Mouse (Mus musculus) kidney, embryonic 15.5 days (tissue): ENCODE measurements around the gene Itgb4. TPM values are rescaled to one million over a fixed set of nuclear protein-coding genes. Genes with fewer than 3 reads are reported as not detected.

Experiments used
- ATAC-seq: fragments of 200-750 bp; cut with Nextera tagmentation; replicated peaks from 2 replicates; pipeline ENCODE4 v1.8.0; 2017; ENCODE audit warnings: moderate TSS enrichment; ENCODE audit not compliant: low FRiP score
- H3K27ac ChIP-seq: fragments of 300-500 bp; sonication (generic); 2 replicates; pipeline ENCODE4 v1.5.1; 2015; ENCODE audit warnings: mild to moderate bottlenecking, inconsistent platforms
- H3K27me3 ChIP-seq: fragments of 300-500 bp; sonication (generic); 2 replicates; pipeline ENCODE4 v1.6.1; 2015; ENCODE audit warnings: inconsistent platforms
- H3K36me3 ChIP-seq: fragments of 300-500 bp; sonication (generic); 2 replicates; pipeline ENCODE4 v1.6.1; 2015; ENCODE audit warnings: inconsistent platforms
- H3K4me1 ChIP-seq: fragments of 300-500 bp; sonication (generic); 2 replicates; pipeline ENCODE4 v1.6.1; 2015; ENCODE audit warnings: inconsistent platforms
- H3K4me2 ChIP-seq: fragments of 300-500 bp; sonication (generic); 2 replicates; pipeline ENCODE4 v1.6.1; 2015; ENCODE audit warnings: moderate library complexity, mild to moderate bottlenecking, inconsistent platforms
- H3K4me3 ChIP-seq: fragments of 300-500 bp; sonication (generic); replicated peaks from 2 replicates; pipeline ENCODE4 v1.5.1; 2015; ENCODE audit warnings: mild to moderate bottlenecking, inconsistent platforms
- H3K9ac ChIP-seq: fragments of 300-500 bp; sonication (generic); 2 replicates; pipeline ENCODE4 v1.6.1; 2015; ENCODE audit warnings: mild to moderate bottlenecking, inconsistent platforms
- H3K9me3 ChIP-seq: fragments of 300-500 bp; sonication (generic); replicated peaks from 2 replicates; pipeline ENCODE4 v1.6.1; 2016; ENCODE audit warnings: inconsistent platforms
- WGBS: fragments of 180-500 bp; shearing (Covaris S2); methylation state at CpG from one replicate; pipeline ENCODE4 v1.1.7; 2015; ENCODE audit warnings: mixed read lengths; 5-methylcytosine and 5-hydroxymethylcytosine counted together
- polyA plus RNA-seq: library from polyadenylated mRNA; unstranded; fragments of >200 nt; fragmentation: Nextera tagmentation; extraction: Ambion mirVana; gene quantifications from 2 replicates; pipeline ENCODE4 v1.2.1, GENCODE M21; 2015

Gene Itgb4
- polyA plus RNA-seq, 1 experiment from 2014 or later, result 2.7 TPM

DNA sequence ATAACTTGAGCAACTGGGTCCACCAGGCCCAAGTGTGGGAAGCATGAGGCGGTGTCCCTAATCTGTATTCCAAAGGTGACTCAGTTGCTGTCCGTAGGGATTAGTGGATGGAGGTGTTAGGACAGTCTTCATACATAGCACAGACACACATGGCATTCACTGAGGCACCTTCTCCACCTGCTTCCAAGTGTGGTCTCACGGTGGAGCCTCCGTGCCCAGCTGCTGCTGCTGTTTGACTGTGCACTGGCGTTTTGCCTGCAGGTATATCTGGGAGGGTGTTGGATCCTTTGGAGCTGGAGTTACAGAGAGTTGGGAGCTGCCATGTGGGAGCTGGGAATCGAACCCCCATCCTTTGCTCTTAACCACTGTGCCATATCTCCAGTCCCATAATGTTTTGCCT lies 60.1 kb downstream of the Itgb4 start:
- H3K4me2 ChIP-seq, result no peak overlapping the region
- no peaks in the 10 kb centered on the region for H3K27me3 ChIP-seq
- H3K9me3 ChIP-seq, result no peaks in the 10 kb centered on the region
- ATAC-seq, result no peak
- no peak overlapping the region for H3K27ac ChIP-seq
- 90% methylated on average over 6 of the region's 6 CpGs for WGBS
- no peak overlapping the region for H3K4me3 ChIP-seq
- no peak overlapping the region for H3K9ac ChIP-seq
- peaks cover 21% of the 10 kb centered on the region for H3K4me1 ChIP-seq
- H3K36me3 ChIP-seq, result peaks cover 24% of the 10 kb centered on the region

DNA sequence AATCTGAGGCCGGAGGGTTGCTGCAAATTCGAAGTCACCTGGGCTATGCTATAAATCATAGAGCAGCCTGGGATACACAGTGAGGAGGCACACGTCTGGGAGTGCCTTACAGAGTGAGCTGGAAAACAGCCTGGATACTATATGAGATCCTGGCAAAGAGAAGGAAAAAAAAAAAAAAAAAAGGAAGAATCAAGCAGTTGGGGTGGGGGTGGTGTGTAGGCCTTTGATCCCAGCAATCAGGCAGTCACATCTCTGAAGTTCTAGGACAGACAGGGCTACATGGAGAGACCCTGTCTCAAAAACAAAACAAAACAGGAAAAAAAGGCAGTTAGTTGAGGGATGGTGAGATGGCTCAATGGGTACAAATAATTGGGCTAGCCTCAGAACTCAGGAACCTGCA lies 62.2 kb downstream of the Itgb4 start:
- 56% methylated on average over 3 of the region's 3 CpGs for whole genome bisulfite sequencing
- ATAC-seq, result no peak
- Histone ChIP-seq H3K27me3 (no peaks in the 10 kb centered on the region), H3K27ac (no peak overlapping the region), H3K4me3 (no peak overlapping the region), H3K4me2 (no peak overlapping the region), H3K4me1 (peaks cover 11% of the 10 kb centered on the region), H3K9ac (no peak overlapping the region), H3K36me3 (peaks cover 42% of the 10 kb centered on the region), H3K9me3 (no peaks in the 10 kb centered on the region)

DNA sequence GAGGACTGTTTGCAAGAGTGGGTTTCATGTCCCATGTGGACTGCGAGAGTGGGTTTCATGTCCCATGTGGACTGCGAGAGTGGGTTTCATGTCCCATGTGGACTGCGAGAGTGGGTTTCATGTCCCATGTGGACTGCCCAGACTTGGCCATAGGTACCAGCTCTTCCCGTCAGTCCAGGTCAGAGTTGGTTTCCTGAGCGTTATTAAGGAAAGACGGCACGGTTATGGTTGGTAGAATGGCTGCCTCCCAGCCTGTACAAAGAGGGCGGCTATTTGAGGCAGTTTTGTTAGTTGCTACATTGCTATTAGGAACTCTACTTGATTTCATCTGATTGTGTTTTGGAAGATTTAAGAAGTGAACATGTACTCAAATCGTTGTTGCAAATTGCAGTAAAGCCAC lies 63.3 kb downstream of the Itgb4 start:
- Histone ChIP-seq H3K9ac (no peak overlapping the region), H3K9me3 (no peaks in the 10 kb centered on the region), H3K4me2 (no peak overlapping the region), H3K4me1 (peaks cover under 1% of the 10 kb centered on the region; the same call in 1 of the 2 replicates), H3K27me3 (no peaks in the 10 kb centered on the region), H3K4me3 (no peak overlapping the region), H3K27ac (no peak overlapping the region), H3K36me3 (peaks cover 52% of the 10 kb centered on the region)
- WGBS, result 93% methylated on average over 9 of the region's 9 CpGs
- ATAC-seq, result no peak

DNA sequence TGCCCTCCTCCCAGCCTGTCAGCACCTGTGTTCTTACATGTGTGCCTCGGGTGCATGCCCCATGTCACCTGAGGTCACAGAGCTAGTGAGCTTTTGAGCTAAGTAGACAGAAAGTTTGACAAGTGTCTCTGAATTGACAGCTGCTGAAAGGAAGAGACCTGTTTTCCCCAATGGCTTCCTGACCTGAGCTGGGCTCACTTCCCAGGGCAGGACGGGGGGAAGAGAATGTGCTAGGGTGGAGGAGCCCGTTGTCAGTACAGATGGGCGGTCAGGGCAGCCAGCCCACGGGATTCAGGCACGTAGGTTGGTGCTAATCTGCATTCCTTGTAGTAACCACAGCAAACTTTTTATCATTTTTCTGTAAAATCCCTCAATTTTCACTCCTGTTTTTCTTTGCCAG lies 66.1 kb downstream of the Itgb4 start:
- H3K36me3 ChIP-seq, result peaks cover 64% of the 10 kb centered on the region
- H3K4me1 ChIP-seq, result no peaks in the 10 kb centered on the region
- no peak for ATAC-seq
- no peak overlapping the region for H3K4me3 ChIP-seq
- no peaks in the 10 kb centered on the region for H3K27me3 ChIP-seq
- H3K9me3 ChIP-seq, result no peaks in the 10 kb centered on the region
- H3K9ac ChIP-seq, result no peak overlapping the region
- no peak overlapping the region for H3K4me2 ChIP-seq
- no peak overlapping the region for H3K27ac ChIP-seq
- 85% methylated on average over 6 of the region's 6 CpGs for WGBS

DNA sequence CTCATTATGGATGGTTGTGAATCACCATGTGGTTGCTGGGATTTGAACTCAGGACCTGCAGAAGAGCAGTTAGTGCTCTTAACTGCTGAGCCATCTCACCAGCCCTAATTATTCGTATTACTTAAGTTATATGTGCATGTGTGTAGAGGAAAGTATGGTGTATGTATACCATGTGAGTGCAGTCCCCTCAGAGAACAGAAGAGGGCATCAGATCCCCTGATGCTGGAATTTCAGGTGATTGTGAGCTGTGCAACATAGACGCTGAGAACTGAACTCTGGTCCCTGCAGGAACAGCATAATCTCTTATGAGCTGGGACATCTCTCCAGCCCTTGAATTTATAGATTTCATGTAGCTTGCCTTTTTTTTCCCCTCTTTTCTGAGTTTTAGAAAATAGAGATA lies 67.3 kb downstream of the Itgb4 start:
- Histone ChIP-seq H3K9me3 (no peaks in the 10 kb centered on the region), H3K27ac (no peak overlapping the region), H3K4me2 (no peak overlapping the region), H3K27me3 (no peaks in the 10 kb centered on the region), H3K4me1 (no peaks in the 10 kb centered on the region), H3K36me3 (peaks cover 76% of the 10 kb centered on the region), H3K9ac (no peak overlapping the region), H3K4me3 (no peak overlapping the region)
- no peak for ATAC-seq
- 94% methylated on average over 2 of the region's 2 CpGs for WGBS

DNA sequence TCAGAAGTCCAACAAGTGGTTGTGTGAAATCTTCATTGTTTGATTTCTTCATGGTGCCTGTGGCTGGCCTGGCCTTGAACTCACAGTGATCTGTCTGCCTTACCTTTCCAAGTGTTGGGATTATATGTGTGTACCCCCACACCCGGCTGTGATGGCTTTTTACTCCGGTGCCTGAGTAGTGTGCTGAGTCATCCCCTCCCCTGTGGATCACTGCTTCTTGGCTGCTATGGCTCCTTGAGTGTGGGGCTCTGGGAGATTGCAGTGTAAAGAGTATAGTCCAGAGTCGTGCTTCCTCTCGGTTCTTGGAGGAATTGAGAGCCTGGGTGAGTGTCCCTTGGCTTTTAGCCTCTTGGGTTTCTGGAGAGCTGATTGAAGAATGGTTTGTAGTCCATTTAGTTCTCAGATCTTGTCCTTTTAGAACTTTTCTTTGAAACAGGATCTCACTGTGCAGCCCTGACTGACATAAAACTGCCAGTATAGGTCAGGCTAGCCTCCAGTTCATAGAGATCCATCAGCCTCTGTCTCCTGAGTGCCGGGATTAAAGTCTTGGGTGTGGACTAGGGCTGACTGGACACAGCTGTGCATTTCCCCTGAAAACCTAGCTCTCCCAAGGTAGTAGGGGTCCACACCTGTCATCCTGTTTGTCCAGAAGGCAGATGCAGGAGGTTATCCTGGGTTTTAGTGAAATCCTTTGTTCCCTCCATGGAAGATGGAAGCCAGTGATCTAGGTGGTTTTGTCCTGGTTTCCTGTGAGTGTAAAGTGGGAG lies 68.0 kb downstream of the Itgb4 start:
- H3K27me3 ChIP-seq, result no peaks in the 10 kb centered on the region
- H3K27ac ChIP-seq, result no peak overlapping the region
- no peak overlapping the region for H3K9ac ChIP-seq
- no peaks in the 10 kb centered on the region for H3K9me3 ChIP-seq
- peaks cover 84% of the 10 kb centered on the region for H3K36me3 ChIP-seq
- H3K4me3 ChIP-seq, result no peak overlapping the region
- 21% methylated on average over 5 of the region's 5 CpGs for WGBS
- ATAC-seq, result no peak
- no peak overlapping the region for H3K4me2 ChIP-seq
- H3K4me1 ChIP-seq, result no peaks in the 10 kb centered on the region

DNA sequence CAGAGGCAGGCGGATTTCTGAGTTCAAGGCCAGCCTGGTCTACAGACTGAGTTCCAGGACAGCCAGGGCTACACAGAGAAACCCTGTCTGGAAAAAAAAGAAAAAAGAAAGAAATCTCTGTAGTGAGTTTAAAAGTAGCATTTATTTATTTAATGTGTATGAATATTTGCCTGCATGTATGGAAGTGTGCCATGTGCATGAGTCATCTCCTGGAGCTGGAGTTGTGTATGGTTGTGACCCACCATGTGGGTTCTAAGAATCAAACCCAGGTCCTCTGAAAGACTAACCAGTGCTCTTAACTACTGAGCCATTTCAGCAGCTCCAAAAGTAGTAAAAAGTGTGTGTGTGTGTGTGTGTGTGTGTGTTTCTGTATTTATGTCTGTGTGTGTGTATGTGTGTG lies 68.8 kb downstream of the Itgb4 start:
- H3K9me3 ChIP-seq, result no peaks in the 10 kb centered on the region
- H3K9ac ChIP-seq, result no peak overlapping the region
- no peak overlapping the region for H3K4me2 ChIP-seq
- H3K27me3 ChIP-seq, result no peaks in the 10 kb centered on the region
- no peak overlapping the region for H3K27ac ChIP-seq
- H3K4me3 ChIP-seq, result no peak overlapping the region
- WGBS, result 95% methylated on average over 1 of the region's 1 CpGs
- no peak for ATAC-seq
- peaks cover 88% of the 10 kb centered on the region for H3K36me3 ChIP-seq
- no peaks in the 10 kb centered on the region for H3K4me1 ChIP-seq

DNA sequence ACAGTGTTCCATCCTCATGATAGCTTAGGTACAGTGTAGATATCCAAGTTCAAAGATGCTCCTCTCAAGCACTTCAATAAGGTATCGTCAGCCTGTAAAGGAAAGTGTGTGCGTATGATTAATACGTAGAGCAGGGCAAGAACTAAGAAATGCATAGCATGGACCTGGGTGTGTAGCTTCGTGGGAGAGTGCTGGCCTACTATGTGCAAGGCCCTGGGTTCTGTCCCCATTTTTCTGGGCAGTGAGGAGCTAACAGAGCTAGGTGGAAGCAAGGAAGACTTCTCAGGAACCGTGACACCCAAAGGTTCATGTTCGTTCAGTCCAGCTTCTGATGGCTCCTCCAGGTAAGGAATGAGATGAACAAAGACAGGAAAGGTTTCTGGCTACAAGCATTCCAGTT lies 70.7 kb downstream of the Itgb4 start:
- no peak overlapping the region for H3K4me2 ChIP-seq

DNA sequence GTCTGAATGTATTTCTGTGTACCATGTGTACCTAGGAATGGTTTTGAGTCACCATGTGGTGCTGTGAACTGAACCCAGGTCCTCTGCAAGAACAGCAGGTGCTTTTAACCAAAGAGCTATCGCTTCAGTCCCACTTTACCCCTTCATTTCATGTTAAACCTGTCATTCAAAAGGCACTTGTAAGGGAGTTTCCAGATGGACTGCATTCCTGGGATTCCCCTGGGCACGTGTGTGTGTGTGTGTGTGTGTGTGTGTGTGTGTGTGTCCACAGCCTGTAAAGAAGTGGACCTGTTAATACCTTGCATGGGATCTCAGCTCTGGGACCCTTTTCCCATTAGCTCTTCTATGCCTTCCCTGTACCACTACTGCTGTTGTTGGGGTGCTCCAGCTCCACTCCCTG lies 75.1 kb downstream of the Itgb4 start:
- ATAC-seq, result no peak
- Histone ChIP-seq H3K4me2 (no peak overlapping the region), H3K9ac (no peak overlapping the region), H3K27me3 (no peaks in the 10 kb centered on the region), H3K27ac (no peak overlapping the region), H3K9me3 (no peaks in the 10 kb centered on the region), H3K4me3 (no peak overlapping the region), H3K4me1 (no peaks in the 10 kb centered on the region), H3K36me3 (peaks cover 97% of the 10 kb centered on the region)
- WGBS, result 71% methylated on average over 2 of the region's 2 CpGs

More for the DNA sequence above, 70.7 kb downstream of the Itgb4 start:
- Histone ChIP-seq H3K4me1 (no peaks in the 10 kb centered on the region), H3K9ac (no peak overlapping the region), H3K36me3 (peaks cover 88% of the 10 kb centered on the region), H3K27me3 (no peaks in the 10 kb centered on the region), H3K27ac (no peak overlapping the region), H3K4me3 (no peak overlapping the region), H3K9me3 (no peaks in the 10 kb centered on the region)
- ATAC-seq, result no peak
- WGBS, result 95% methylated on average over 6 of the region's 6 CpGs

DNA sequence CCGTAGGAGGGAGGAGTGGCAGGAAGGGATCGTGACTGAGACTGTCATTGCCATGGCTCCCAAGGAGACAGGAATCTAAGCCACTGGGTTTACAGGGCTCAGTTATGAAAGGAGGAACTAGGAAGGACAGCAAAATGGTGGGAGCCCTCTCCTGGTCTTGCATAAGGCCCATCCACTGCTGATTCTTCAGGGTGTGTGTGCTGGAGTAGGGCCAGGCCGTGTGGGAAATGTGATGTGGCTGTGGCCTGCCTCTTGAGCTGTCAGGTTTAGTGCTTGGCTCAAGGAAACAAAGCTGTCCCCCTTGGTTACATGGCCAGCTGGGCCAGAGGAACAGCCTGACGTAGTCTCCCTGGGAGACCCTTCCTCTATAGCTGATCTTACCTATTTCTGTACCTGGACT lies 75.7 kb downstream of the Itgb4 start:
- Histone ChIP-seq H3K27me3 (no peaks in the 10 kb centered on the region), H3K27ac (no peak overlapping the region), H3K36me3 (peaks cover 100% of the 10 kb centered on the region), H3K4me1 (no peaks in the 10 kb centered on the region), H3K9me3 (no peaks in the 10 kb centered on the region), H3K4me3 (no peak overlapping the region), H3K4me2 (no peak overlapping the region), H3K9ac (no peak overlapping the region)
- ATAC-seq, result no peak
- 85% methylated on average over 4 of the region's 4 CpGs for WGBS

DNA sequence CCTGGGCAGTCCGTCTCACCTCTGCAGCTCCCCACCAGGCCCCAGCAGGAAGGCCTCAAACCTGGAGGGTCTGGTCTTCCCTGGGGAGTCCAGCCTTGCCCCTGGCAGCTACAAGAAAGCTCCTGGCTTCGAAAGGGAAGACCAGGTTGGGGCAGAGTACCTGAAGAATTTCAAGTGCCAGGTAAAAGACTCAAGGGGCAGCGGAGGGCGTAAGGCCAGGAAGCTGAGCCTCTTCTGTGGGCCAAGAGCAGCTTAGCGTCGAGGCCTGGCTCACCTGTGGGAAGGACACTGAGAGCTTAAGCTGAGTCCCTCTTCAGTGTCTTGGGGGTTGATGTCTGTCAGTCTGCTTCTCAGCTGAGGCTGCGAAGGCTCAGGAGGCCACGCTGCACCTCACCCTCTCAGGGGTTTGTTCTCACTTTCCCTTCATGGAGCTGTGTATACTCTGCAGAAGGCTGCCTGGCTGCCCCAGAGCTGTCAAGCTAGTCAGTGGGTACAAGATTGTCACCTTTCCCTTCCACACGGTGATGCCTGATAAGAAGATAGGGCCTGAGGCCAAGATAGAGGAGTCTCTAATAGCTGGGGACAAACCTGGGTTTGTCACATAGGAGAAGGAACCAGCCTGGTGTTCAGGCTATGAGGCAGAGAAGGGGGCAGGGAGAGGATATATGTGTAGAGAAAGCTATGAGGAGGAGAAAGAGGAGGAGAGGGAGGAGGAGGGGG lies 79.2 kb downstream of the Itgb4 start:
- 93% methylated on average over 9 of the region's 9 CpGs for WGBS
- Histone ChIP-seq H3K9me3 (no peaks in the 10 kb centered on the region), H3K36me3 (peaks cover 100% of the 10 kb centered on the region), H3K27ac (no peak overlapping the region), H3K4me1 (no peaks in the 10 kb centered on the region), H3K4me2 (no peak overlapping the region), H3K4me3 (no peak overlapping the region), H3K9ac (no peak overlapping the region), H3K27me3 (no peaks in the 10 kb centered on the region)
- ATAC-seq, result no peak

DNA sequence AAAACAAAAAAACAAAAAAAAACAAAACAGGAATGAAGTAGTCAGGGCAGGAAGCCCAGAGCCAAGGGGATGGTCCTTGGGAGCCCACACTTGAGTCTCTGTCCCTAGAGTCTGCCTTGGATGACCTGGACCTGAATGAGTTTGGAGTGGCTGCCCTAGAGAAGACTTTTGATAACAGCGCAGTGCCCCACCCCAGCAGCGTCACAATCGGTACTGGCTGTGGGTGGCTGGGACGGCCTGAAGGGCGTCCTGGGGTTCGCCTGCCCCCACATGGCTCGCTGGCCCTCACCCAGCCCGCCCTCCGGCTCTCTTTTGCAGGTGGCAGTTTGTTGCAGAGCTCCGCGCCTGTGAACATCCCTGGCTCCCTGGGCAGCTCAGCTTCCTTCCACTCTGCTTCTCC lies 81.4 kb downstream of the Itgb4 start:
- Histone ChIP-seq H3K4me3 (no peak overlapping the region), H3K4me1 (no peaks in the 10 kb centered on the region), H3K9me3 (no peaks in the 10 kb centered on the region), H3K36me3 (peaks cover 100% of the 10 kb centered on the region), H3K9ac (no peak overlapping the region), H3K27ac (no peak overlapping the region), H3K27me3 (no peaks in the 10 kb centered on the region), H3K4me2 (no peak overlapping the region)
- no peak for ATAC-seq
- WGBS, result 91% methylated on average over 11 of the region's 11 CpGs
